Mouse (Mus musculus) stomach, embryonic 15.5 days (tissue): ENCODE measurements around the gene Itga4. TPM values are rescaled to one million over a fixed set of nuclear protein-coding genes. Genes with fewer than 3 reads are reported as not detected.

ENCODE experiments used
- polyA plus RNA-seq: library from polyadenylated mRNA; unstranded; fragments of >200 nt; fragmentation: Nextera tagmentation; extraction: Ambion mirVana; gene quantifications from 2 replicates; pipeline ENCODE4 v1.2.1, GENCODE M21; 2015

The Itga4 gene
- polyA plus RNA-seq, 1 experiment from 2014 or later, result 6.5 TPM

Other genes starting within 250 kb of the Itga4 start
- 2.2 and 3.3 TPM in 2 replicates for gene Neurod1, start 201.3 kb downstream of the Itga4 start, polyA plus RNA-seq
- 0.53 and 1.3 TPM in 2 replicates for gene Cerkl, start 201.4 kb downstream of the Itga4 start, polyA plus RNA-seq